Mouse (Mus musculus) liver, postnatal 0 days (tissue): Measurements from ENCODE around the gene C1rl.

ENCODE experiments used
- CTCF ChIP-seq: sonication (generic); IDR thresholded peaks from 2 replicates; pipeline ENCODE4 v1.5.1; 2016; ENCODE audit warnings: antibody characterized with exemption, low read depth
- EP300 ChIP-seq: IDR thresholded peaks from 2 replicates; pipeline ENCODE4 v1.6.1; 2016; ENCODE audit warnings: antibody characterized with exemption, low read depth, mild to moderate bottlenecking

GRCm38 (mm10) chr6:124549023-124549550, 56.2 kb downstream of the C1rl start:
- TF ChIP-seq CTCF (no peak), EP300 (no peak)
